Mouse (Mus musculus): ENCODE data around the gene Megf8. TPM values are rescaled to one million over a fixed set of nuclear protein-coding genes. Genes with fewer than 3 reads are reported as not detected.

Megf8 gene
- total and polyA plus RNA-seq, 2 experiments, result 1.5 to 5.1 TPM

DNA sequence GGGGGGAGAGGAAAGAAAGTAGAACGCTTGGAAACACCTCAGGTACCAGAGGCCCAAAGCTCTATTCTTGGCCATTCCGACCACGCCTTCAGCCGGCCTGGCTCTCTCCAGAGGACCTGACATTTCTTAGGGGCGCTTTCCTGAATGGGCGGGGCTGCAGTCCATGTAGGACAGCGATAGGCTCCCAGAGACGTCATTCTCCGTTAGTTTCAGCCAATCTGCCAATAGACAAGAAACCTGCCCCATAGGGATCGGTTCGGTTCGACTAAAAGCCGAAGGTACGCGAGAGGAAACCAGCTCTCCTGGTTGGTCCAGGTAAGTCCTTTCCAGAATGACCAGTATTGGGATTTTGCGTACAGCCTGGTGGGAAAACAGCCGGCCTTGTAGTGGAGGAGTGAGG is 59.6 kb downstream of the Megf8 start:
- Histone ChIP-seq H3K27ac (replicated peaks; ENCODE audit: insufficient read depth, low read depth, low read length) (no peak overlapping the region), H3K27me3 (ENCODE audit: control insufficient read depth, insufficient read depth, low read length) (no peaks in the 10 kb centered on the region), H3K4me1 (ENCODE audit: control insufficient read depth, insufficient read depth, low read length) (peaks cover 2% of the 10 kb centered on the region; the same call in 1 of the 2 replicates), H3K79me2 (ENCODE audit: control insufficient read depth, insufficient read depth, low read length) (no peaks in the 10 kb centered on the region), H3K36me3 (ENCODE audit: control insufficient read depth, insufficient read depth, low read length) (no peaks in the 10 kb centered on the region; the same call in 1 of the 2 replicates), H3K9ac (ENCODE audit: low read depth, low read length) (no peak overlapping the region), H3K4me3 (ENCODE audit: insufficient read depth, low read depth, low read length) (no peak overlapping the region)
- WGBS, result 13% methylated on average over 17 of the region's 17 CpGs
- peak; percentile 69 for DNase-seq (ENCODE audit: extremely low read depth, low read depth, low spot score)
- TF ChIP-seq POLR2A (IDR thresholded peaks at IDR 0.05; ENCODE audit: extremely low read depth, insufficient read depth, low read length) (no peak), CTCF (IDR thresholded peaks at IDR 0.05; ENCODE audit: low read depth, low read length) (no peak)

DNA sequence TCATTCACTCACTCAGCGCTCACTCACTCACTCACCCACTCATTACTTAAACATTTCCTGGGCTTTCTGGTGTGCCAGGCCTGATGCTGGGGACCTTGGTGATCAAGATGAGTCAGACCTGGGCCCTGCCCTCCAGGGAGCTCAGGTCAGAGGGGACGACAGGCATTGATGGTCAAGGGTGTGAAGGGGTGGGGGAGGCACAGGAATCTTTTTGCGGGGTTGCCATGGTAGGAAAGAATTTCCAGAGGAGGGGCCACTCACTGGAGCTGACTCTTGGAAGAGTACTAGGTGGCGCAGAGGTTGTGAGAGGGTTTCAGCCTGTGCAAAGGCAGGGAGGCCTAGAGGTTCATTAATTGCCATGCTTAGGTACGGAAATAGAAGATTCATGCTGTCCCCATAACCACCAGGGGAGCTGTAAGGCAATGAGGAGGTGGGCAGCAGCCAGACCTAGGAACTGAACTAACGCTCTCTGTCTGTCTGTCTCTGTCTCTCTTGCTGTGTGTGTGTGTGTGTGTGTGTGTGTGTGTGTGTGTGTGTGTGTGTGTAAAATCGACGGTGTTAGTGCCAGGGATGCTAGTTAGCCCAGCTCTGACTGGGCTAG is 60.2 kb downstream of the Megf8 start:
- H3K9ac ChIP-seq (ENCODE audit: low read depth, low read length), result no peak overlapping the region
- no peaks in the 10 kb centered on the region for H3K79me2 ChIP-seq (ENCODE audit: control insufficient read depth, insufficient read depth, low read length)
- no peaks in the 10 kb centered on the region for H3K27me3 ChIP-seq (ENCODE audit: control insufficient read depth, insufficient read depth, low read length)
- H3K27ac ChIP-seq (replicated peaks; ENCODE audit: insufficient read depth, low read depth, low read length), result no peak overlapping the region
- TF ChIP-seq CTCF (IDR thresholded peaks at IDR 0.05; ENCODE audit: low read depth, low read length) (no peak), POLR2A (IDR thresholded peaks at IDR 0.05; ENCODE audit: extremely low read depth, insufficient read depth, low read length) (no peak)
- H3K4me3 ChIP-seq (ENCODE audit: insufficient read depth, low read depth, low read length), result no peak overlapping the region
- 61% methylated on average over 8 of the region's 8 CpGs for WGBS
- DNase-seq (ENCODE audit: extremely low read depth, low read depth, low spot score), result no peak
- H3K4me1 ChIP-seq (ENCODE audit: control insufficient read depth, insufficient read depth, low read length), result peaks cover 2% of the 10 kb centered on the region; the same call in 1 of the 2 replicates
- H3K36me3 ChIP-seq (ENCODE audit: control insufficient read depth, insufficient read depth, low read length), result peaks cover 4% of the 10 kb centered on the region; the same call in 1 of the 2 replicates

DNA sequence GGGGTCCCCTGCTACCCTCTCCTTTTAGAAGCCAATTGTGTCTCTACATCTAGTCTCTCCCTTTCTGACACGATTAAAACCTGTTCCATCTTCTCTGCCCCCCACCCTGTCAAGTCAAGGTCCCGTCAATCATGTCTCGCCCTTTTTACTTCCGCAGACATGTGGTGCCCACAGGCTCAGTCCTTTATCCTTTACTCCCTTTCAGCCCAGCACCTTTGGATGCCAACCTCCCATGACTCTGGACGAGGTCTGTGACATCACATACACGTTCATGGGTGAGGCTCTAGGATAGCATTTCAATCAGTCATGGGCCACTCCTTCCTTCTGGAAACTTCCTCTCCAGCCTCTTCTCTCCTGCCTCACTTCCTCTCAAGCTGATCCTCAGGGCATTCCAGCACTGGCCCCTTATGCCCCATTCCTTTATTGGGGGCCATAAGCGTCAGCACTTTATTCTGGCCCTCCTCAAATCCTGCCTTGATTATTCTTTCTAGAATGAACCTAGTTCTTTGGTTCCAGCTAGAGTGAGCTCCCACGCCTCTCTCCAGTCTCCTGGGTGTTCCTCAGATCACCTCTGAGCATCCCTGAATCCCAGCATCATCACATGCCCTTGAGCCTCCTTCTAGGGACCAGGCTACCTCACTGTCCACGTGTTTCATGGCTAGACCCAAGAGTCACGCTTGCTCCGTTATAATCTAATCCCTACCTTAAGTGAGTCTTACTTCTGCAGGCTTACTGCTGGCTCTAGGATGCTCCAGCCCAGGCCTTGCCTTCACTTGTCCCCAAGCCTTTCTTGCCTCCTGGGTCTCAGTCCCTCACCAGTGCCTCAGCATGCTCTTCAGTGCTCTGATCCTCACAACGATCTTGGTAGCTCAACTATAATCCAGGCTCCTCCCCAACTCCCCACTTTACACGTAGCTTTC is 61.5 kb downstream of the Megf8 start:
- H3K4me1 ChIP-seq (ENCODE audit: control insufficient read depth, insufficient read depth, low read length), result peaks cover 2% of the 10 kb centered on the region; the same call in 1 of the 2 replicates
- no peaks in the 10 kb centered on the region for H3K27me3 ChIP-seq (ENCODE audit: control insufficient read depth, insufficient read depth, low read length)
- DNase-seq (ENCODE audit: extremely low read depth, low read depth, low spot score), result no peak
- WGBS, result 88% methylated on average over 13 of the region's 13 CpGs
- H3K27ac ChIP-seq (replicated peaks; ENCODE audit: insufficient read depth, low read depth, low read length), result no peak overlapping the region
- TF ChIP-seq CTCF (IDR thresholded peaks at IDR 0.05; ENCODE audit: low read depth, low read length) (no peak), POLR2A (IDR thresholded peaks at IDR 0.05; ENCODE audit: extremely low read depth, insufficient read depth, low read length) (no peak)
- no peak overlapping the region for H3K9ac ChIP-seq (ENCODE audit: low read depth, low read length)
- H3K4me3 ChIP-seq (ENCODE audit: insufficient read depth, low read depth, low read length), result no peak overlapping the region
- H3K79me2 ChIP-seq (ENCODE audit: control insufficient read depth, insufficient read depth, low read length), result no peaks in the 10 kb centered on the region
- peaks cover 10% of the 10 kb centered on the region; the same call in 1 of the 2 replicates for H3K36me3 ChIP-seq (ENCODE audit: control insufficient read depth, insufficient read depth, low read length)

DNA sequence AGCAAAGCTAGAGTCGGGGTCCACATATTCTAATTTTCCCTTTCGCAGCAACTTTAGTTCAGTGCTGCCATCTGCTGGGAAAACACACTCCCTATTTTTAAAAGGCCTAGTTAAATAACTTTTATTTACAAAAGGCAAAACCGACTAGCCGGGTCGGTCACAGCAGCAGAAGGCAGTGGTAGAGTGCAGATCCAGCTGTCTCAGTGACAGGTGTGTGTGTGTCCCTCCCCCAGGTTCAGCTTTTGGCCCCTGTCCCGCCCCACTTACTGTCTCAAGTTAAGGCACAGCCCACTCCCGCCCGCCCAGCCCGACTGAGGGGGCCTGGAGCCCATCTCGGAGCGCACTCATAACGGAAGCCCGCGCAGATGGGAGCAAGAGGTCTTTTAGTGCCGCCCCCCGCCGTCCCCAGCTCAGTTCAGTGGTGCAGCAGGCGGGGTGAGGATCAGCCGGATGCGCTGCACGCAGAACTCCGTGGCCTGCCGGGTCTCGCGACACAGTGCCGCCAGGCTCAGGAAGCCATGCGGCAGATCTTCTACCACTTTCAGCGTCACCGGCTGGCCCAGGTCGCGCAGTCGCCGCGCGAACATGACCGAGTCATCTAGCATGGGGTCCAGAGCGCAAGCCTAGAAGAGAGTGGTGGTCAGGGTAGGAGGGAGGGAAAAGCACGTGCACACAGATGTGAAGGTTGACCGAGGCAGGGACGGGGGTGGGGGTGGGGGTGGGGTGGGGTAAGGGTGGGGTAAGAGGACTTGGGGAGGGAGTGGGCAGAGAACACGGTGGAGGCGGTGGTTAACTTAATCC is 62.8 kb downstream of the Megf8 start:
- H3K27ac ChIP-seq (replicated peaks; ENCODE audit: insufficient read depth, low read depth, low read length), result 0 out of 2 replicates have a peak overlapping the region, but pooled peaks have one; percentile 5
- DNase-seq (ENCODE audit: extremely low read depth, low read depth, low spot score), result no peak
- WGBS, result 60% methylated on average over 42 of the region's 42 CpGs
- no peaks in the 10 kb centered on the region for H3K27me3 ChIP-seq (ENCODE audit: control insufficient read depth, insufficient read depth, low read length)
- H3K36me3 ChIP-seq (ENCODE audit: control insufficient read depth, insufficient read depth, low read length), result peaks cover 14% of the 10 kb centered on the region; the same call in 1 of the 2 replicates
- H3K4me3 ChIP-seq (ENCODE audit: insufficient read depth, low read depth, low read length), result peak overlapping the region; percentile 50
- H3K9ac ChIP-seq (ENCODE audit: low read depth, low read length), result peak overlapping the region; percentile 53
- no peaks in the 10 kb centered on the region for H3K79me2 ChIP-seq (ENCODE audit: control insufficient read depth, insufficient read depth, low read length)
- TF ChIP-seq CTCF (IDR thresholded peaks at IDR 0.05; ENCODE audit: low read depth, low read length), result no peak; the same call in 1 of the 2 replicates
- TF ChIP-seq POLR2A (IDR thresholded peaks at IDR 0.05; ENCODE audit: extremely low read depth, insufficient read depth, low read length), result no peak
- H3K4me1 ChIP-seq (ENCODE audit: control insufficient read depth, insufficient read depth, low read length), result peaks cover 2% of the 10 kb centered on the region; the same call in 1 of the 2 replicates
